Mouse (Mus musculus) forelimb bud, embryonic 11.5 days (tissue): ENCODE measurements at regions not wholly inside any gene's neighbourhood (a gene's known extent, or its start where the extent isn't known, plus 50 kb on each side); places are given as distances from the start of the nearest gene placed in this dataset.

ENCODE experiments used
- DNase-seq: peaks from one replicate; pipeline ENCODE4 v3.0.0-alpha.2; 2012; ENCODE audit warnings: low read depth, low spot score

DNA sequence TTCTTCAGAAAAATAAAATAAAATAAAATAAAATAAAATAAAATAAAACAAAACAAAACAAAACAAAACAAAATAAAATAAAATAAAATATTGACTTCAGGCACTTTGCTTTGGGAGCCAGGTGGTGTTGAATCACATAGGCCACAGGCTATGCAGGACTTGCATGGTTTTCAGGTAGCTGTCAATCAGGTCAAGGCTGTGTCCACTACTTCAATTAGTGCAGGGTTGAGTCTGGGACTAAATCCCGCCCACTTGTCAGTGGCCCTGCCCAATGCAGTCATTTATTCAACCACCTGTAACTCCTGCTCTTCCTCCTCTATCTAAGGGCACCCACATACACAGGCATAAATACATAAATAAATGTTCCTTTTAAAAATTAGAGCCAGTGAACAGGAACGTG lies 497.3 kb upstream of the Gm5415 start:
- no peak for DNase-seq

DNA sequence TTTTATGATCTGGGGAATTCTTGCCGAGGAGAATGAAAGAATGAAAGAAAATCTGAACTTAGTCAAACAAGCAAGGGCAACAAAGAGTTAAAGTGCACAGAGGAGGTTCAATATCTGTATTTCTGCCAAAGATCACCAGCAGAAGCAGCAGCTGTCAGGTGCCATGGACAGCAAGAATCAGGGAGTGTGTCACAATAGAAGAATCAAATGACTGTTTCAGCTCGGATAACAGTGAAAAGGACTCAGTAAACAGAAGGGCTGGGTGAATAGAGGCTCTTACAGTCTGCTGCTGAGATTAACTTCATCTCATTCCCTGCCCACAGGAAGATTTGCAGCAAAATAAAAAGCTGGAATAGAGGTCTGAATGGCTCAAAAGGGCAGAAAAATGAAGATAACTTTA lies 495.3 kb upstream of the Gm5415 start:
- no peak for DNase-seq

DNA sequence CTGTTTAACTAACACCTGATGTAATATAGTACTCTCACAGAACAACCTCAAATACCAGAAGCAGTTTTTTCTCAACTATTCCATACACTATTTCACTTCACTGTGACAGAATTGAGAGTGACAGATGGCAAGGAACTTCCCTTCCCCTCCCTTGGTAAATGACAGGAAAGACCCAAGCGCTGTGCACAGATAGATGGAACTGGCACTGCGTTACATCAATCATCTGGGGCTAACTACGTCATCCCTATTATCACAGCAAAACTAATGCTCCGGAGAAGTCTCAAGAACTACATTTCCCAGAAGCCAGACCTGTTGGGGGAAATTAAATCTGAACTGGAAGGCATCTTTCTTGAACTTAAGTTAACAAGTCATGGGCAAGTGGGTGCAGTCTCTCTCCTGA lies 493.6 kb upstream of the Gm5415 start:
- no peak for DNase-seq

DNA sequence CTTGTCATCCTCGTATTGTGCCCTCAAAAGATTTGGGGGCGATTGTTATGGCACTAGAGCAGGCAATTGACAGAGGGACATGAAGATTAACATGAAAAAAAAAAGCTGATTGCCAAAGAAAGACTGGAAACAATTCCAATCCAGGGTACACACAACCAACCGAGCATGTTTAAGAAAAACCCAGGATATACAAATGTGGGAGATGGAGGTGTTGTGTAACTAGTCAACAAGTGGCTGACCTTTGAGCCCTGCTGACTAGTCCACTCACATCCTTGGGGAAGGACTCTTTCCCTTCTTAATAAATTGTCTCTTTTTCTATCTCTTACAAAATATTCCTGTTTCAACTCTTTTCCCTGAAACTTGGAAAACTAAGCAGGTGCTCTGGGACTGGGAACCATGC lies 484.9 kb upstream of the Gm5415 start:
- no peak for DNase-seq

DNA sequence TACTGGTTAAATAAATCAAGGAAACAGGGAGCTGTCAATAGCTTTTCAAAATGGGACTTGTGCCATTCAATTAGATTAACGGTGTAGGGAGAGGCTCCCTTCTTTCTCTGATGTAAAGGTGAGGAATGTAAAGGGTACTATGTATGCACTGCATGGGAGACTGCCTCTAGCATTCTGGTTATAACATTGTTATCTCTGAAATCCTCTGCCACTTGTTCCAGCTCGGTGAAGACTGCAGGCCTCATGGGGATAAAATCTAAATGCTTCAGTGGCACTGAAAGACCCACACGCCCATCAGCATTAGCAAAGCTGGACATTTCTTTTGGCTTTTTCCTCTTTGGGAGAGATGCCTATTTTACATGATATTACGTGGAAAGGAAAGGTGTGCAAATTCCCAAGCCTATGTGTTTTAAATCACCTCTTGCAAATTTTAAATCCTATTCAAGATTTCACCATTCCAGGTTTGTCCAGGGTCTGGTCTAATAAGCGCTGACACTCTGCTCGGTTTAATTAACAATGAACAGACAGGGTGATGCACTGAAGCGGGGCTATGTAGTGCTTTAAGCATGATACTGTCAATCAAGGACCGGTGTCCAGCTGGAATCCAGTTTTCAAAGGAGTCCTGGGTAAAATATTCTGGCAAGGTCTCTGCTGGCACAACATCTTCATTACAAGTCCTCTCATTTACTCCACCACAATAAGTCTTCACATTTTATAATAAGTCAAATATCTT lies 479.8 kb upstream of the Gm5415 start:
- DNase-seq, result no peak

DNA sequence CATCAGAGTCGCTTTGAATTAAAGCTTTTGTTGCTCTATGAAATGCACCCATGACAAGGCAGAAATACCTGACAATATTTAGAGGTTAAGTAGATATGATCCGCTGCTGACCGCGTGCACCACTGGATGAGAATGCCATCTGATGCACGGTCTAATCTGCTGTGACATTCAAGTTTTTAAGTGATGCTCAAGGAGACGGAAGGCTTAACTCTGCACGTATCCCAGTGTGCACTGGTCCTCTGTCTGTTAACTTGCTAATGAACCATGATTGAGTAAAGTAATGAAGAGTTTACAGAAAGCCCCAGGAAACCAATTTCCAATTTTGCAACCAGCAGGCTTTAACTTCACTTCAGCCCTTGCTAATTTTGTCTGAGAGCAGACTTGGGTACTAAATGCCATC lies 478.3 kb upstream of the Gm5415 start:
- DNase-seq, result peak; percentile 8

DNA sequence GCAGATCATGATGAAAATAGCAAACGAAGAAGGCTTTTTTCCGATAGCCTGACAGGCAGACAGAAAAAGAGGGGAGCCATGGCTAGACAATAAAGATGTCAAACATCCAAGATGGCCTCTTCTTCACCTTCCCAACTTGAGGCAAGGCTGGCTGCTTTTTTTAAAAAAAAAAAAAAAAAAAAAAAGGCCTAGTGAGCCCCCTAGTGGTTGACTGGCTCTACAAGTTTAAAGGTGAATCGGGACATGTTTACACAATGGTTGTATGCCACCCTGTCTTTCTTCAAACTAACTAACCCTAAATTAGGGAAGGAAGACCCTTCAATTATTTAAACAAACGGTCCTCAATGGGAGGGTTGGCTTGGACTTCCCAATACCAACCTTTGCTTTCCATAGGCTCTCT lies 475.8 kb upstream of the Gm5415 start:
- DNase-seq, result no peak

DNA sequence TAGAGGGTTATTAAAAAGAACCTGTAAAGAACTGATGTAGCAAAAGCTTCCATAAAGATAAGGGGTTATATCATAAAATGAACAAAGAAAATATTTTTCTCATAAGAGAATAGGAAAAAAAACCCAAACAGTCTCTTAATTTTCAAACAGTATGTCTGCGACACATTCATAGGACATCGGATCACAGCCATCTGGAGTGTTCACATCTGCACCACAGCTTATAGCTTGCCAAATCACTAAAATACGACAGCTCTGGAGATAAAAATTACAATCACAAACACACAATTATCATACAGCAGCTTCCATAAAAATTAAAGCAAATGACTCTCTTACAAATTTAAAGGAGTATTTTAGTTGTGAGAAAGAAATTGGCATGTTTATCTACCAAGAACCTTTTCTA lies 456.9 kb upstream of the Gm5415 start:
- no peak for DNase-seq

DNA sequence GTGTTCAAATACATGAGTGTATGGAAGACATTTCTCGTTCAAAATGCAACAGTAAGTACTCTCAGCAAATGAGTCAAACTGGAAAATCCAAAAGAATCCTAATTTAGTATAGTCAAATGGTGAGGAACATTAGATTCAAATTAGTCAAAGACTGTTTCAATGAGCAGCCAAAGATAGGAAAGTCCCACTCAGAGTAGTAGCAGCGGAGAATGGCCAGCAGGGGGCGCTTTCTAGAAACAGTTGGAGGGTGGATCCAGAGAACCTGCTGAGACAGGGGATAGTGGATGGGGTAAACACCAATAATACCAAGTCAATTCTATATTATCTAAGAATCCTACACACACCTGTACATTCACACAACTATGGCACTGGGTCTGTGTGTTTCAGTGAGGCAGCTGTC lies 417.9 kb upstream of the Gm5415 start:
- no peak for DNase-seq

DNA sequence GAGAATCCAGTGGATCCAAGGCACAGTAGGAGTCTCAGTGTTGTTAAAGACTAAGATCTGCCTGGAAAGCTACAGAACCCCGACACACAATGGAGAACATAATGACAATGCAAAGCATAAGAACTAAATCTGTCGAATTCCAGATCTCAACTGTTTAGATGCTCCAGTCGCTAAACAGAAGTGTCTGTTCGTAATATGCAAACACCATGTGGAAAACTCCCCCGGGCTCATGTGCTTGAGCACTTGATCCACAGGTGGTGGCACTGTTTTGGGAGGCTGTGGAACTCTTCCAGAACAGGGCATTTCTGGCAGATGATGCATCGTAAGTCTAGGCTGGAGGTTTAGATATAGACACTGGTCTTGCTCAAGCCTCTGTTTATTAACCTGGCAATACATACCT lies 412.2 kb upstream of the Gm5415 start:
- DNase-seq, result no peak

DNA sequence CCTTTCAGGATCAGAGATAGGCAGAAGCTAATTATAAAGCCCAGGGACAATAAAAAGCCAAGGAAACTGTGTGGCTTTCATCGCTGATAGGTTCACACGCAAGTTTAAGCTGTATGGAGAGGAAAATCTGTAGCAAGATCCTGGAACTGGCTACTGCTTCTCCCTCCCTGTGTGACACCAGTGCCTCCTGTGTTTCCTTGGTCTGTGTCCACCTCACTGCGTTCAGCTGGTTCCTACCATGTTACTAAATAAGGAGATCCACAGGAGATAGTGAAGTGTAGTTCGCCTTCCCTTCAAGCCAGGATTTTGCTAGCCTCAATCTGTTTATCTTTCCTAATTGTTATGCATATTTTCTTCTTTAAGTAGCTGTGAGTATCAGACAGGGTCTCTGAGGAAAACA lies 399.2 kb upstream of the Gm5415 start:
- no peak for DNase-seq

DNA sequence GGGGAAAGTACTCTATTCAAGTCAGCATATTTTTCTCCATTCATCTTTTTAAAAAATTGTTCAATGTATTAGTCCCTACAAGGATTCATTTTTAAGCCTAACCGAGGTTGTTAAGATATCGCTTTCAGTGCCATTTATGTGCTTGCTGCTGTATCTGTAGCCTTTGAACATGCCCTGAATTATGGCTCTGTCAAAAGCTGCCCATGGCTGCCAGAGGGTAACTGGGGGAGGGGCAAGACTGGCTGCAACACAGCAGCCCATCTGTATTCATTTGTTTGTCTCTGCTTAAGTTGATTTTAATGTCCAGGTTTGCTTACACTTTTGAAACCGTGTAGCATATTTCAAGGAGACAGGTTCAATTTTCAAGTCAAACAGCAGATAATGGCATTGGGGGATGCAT lies 383.3 kb upstream of the Gm5415 start:
- DNase-seq, result peak; percentile 25

DNA sequence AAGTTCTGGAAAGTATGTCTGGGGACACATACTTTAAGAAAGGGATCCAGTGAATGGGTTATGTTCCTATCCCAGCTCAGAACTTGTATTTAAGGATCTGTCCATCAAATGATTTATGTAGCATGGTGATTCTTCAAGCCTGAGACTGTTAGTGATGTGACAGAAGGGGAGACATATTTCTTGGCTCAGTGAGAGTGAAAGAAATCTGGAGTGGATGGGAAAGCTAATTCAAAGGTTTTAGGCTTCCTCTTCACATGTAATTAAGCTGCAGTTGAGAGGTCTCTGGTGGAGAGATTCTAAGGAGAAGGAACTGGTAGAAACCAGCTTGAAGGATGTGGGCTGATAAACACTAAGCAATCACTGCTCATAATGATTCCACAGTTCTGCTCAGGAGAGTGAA lies 355.3 kb upstream of the Gm5415 start:
- DNase-seq, result no peak

DNA sequence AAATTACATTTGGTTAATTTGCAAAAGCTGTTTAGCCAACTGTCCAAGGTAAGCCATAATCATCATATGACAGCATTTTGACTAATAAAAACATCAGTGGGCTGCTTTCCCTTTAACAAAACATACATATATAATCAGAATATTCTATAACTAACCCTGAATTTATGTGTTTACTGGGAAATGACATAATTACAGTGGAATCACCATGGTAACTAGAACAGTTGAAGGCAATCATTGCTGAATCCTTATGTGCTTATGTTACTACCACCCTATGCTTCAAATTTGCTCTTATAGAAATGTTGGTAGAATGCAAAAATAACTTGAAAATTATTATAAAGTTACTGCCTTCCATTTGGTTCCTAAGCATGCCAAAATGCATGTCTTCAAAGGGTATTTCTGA lies 340.6 kb upstream of the Gm5415 start:
- no peak for DNase-seq

DNA sequence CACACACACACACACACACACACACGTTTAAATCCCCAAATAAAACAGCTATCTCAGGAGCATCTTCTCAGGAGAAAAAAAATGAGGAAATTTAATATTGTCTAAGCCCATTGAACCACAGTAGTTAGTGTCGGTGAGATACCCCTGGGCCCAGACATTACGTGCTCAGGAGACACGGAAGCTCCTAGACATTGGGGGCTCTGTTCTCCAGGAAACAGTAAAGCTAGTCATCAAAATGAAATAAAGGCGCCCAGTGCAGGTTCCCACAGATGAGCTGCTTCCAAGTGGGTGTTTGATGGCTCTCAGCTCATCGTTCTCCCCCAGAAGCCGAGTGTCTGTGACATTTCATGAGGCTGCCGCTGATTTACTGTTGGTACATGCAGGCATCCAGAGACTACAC lies 325.8 kb upstream of the Gm5415 start:
- DNase-seq, result no peak

DNA sequence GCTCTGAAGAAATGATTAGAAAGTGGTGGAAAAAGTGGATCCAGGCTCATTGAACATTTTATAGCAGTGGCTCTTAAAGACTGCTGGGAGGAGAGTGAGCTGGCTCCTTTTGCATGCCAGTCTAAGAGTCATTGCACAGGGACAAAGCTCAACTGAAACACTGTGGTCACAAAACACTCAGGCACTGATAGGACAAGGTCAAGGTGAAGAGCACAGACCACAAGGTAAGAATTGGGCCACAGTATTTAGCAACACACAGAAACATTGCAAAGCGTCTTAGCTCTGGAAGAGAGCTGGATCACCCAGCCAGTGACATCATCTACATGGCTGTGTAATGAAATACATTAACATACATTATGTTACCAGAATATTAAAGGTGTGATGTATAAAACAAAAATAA lies 319.0 kb upstream of the Gm5415 start:
- DNase-seq, result no peak

DNA sequence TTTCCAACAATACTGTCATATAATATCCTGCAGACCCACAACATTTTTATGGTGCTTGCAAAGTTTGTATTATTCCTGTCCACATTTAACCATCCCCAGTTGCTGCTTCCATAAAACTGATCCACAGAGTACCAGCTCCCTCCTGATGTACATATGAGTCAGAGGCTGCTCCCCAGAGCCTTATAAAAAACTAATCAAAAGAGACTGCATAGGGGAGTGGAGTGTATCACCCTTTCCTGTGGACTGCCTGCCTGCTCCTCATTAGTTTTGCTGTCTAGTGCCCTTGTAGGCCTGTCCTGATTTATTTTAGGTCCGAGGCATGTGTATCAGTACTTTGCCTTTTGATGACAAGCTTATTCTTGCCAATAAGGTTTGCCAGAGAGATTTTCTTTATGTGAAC lies 310.9 kb upstream of the Gm5415 start:
- DNase-seq, result peak; percentile 2
